Mouse (Mus musculus) thymus, adult 18-20 months (tissue): Measurements from ENCODE around the gene Ss18l2.
A peak's percentile ranks its signal among the peaks of the same experiment; 100 is the strongest.

Experiments used
- DNase-seq, 2 experiments: peaks; one replicate each; pipeline ENCODE4 v3.0.0; 2022; ENCODE audit warnings: mixed read lengths in 2 of 2

Ss18l2 gene

GRCm38 (mm10) chr9:121760271-121761090, 50.4 kb downstream of the Ss18l2 start:
- peak in 1 of 2 experiments; percentile 40 for DNase-seq

GRCm38 (mm10) chr9:121761091-121761665, 51.0 kb downstream of the Ss18l2 start:
- no peak for DNase-seq

- DNase-seq, result no peak
Observed at GRCm38 (mm10) chr9:121761787-121762186, 51.7 kb downstream of the Ss18l2 start.

- DNase-seq, result no peak
Observed at GRCm38 (mm10) chr9:121762248-121762647, 52.1 kb downstream of the Ss18l2 start.

- no peak for DNase-seq
Observed at GRCm38 (mm10) chr9:121762761-121763160, 52.6 kb downstream of the Ss18l2 start.
